Mouse (Mus musculus): Measurements from ENCODE around the gene Trim47.

DNA sequence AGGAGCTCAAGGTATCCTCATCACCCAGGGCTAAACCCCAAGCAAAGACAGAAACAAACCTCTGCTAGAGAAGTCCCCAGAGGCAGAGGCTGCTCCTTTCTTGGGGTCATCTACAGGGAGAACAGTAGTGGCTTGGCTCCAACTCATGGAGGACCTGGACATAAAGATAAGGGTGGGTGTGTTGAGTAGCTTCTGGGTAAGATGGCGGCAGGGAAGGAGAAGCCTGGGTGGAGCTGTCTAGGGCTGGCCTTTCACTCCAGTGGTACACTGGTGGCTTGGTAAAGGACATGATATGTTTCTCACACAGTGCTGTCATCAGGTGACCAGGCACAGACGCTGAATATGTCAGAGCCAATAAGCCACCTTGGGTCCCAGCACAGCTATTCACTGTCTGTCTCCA is 23.9 kb upstream of the Trim47 start:
- TF ChIP-seq POLR2A (IDR thresholded peaks at IDR 0.05; ENCODE audit: extremely low read depth, insufficient read depth, low read length) (no peak), CTCF (IDR thresholded peaks at IDR 0.05; ENCODE audit: low read depth, low read length) (no peak)
